Mouse (Mus musculus): Measurements from ENCODE around the gene Fam131c.

The Fam131c gene

DNA sequence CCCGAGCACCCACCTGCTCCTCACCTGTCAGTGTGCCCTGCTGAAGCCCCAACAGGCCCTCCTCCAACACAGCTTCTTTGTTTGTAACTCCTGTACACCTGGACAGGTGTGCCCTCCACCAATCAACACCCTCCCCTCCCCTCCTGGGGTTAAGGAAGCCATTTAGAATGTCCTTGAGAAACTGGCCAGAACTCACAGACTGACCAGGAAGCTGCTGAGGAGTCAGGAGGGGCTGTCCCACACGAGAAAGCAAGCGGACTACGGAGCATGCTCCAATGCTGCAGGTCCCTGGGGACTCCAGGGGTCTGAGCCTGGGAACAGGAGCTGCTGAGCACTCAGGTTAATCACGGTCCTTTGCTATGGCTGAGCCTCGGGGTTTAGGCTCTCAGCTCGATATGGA lies 47.9 kb downstream of the Fam131c start, which contains the start of gene Clcnkb:
TSS of gene Clcnkb (minus strand) at position 91 of the 400 bp plus-strand sequence.
- DNase-seq, result no peak

DNA sequence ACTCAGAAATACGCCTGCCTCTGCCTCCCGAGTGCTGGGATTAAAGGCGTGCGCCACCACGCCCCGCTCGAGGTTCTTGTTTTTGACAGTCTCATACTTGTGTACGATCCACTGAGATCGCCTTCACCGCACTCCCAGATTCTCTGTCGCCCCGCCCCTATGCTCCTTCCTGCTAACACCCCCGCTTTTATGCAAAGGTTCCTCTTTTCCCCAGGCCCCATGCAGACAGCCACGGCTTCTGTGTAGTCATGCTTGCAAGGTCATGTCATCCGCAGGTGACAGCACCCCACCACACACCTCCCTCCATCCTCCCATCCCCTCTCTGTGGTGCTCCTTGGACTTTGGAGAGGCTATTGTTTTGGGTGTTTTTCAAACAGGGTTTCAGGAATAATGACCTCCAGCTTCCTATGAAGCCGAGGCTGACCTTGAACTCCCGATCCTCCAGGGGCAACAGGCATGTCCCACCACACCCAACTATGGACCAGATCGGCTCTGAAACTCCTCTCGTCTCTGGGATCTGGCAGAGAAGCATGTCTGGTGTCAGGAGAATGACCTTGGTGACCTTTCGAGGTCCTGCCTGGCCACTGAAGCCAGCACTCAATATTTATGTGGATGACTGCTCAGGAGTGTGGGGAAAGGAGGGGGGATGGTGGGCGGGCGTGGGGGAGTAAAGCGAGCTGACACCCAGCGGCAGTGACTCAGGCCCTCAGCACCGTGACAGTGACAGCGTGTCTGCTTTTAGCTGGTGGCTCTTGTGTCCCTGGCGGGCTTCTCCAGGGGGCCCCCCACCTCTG lies 51.6 kb downstream of the Fam131c start:
- DNase-seq, result no peak

DNA sequence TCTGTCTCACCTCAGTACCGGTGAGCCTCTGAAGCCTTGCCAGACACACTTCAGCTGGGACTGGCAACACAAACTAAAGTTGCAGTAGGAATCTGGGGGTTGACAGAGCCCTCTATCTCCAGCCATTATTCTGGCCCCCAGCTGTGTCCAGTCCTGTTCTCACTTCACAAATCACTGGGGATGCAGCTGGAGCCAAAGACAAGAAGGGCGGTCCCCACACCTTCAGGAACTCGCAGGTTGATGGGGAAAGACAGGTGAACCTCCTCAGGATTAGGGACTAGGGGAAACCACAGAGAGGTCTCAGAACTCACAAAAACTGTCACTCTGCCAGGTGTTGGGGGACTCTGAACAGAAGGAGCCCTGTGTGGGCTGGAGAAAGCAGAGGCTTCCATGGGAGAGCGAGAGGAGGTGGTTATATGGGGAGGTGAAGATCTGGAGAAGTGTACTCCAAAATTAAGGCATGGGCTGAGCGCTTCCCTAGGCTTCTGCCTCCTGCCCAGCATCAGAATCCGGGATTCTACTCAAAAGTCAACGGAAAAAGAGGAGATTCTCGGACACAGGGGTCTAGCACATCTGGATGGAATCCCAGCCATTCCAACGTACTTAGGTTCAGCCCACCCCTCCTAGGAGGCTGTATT lies 52.3 kb downstream of the Fam131c start, which contains the start of gene Hspb7:
TSS of gene Hspb7 (plus strand) at position 588 of the 638 bp plus-strand sequence.
- no peak for DNase-seq

DNA sequence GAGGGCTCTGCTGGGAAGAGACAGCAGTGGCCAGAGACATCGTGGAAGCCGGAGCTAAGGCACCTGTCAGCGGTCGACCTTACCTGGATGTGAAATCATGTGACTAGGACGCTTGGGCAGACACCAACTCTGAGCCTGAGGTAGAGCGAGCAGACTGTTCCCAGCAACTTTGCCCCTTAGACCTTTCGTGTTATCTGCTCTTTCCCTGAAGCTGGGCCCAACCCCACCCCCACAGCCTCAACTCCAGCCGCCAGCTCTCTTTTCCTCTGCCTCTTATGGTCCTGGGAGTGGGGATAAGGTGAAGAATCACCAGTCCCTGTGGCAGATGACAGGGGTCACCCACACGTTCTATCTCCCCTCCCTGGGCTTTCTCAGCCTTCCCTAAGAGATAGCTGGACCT lies 52.9 kb downstream of the Fam131c start:
- DNase-seq, result no peak

DNA sequence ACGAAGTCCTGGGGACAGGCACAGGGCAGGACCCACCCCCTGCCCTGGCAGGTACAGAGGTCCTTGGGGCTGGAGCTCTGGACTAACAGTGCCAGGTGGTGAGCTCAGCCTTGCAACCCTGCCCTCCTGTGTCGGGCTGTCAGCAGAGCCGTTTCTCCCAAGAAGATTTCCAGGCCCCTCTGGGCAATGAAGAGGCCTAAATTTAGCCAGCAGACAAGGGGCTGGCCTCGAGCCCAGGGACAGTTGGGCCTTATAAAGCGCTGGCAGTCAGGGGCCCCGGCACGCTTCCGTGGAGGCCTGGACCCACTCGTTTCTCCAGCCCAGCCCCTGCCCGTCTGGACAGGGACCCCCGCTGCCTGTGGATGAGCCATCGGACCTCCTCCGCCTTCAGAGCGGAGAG lies 53.4 kb downstream of the Fam131c start:
- no peak for DNase-seq

DNA sequence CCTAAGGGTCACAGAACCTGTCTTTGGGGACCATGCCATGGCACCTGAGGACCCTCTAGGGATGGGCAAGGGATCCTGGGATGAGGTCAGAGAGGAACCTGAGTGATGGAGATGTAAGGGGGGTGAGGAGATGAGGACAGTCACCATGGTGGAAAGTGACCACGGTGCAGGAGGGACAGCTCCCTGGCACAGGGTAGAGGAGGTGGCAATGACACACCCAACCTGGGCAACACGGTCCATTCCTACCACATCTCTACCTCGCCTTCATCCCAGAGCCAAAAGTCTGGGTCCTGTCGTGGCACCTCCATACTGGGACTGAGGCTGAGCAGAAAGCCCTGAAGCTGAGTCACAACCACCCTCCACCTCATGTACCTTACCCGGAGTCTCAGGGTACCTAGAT lies 54.8 kb downstream of the Fam131c start:
- DNase-seq, result no peak

DNA sequence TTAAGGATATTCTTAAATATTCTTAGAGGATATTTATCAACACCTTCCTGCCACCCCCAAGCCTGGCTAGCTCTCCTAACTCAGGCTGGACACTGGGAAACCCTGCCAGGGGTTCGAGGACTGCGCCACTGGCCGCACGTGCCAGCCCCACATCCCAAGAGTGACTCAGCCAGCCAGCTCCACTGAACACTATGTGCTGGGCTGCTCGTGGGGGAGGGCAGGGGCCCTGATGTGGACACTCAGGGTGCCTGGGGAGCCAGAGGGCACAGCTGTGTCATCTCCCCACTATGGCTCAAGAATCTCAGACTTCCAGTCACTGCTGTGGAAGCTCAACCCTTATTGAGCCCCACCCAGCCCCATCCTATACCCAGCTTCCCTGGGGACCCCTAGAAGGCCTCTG lies 55.3 kb downstream of the Fam131c start:
- no peak for DNase-seq

DNA sequence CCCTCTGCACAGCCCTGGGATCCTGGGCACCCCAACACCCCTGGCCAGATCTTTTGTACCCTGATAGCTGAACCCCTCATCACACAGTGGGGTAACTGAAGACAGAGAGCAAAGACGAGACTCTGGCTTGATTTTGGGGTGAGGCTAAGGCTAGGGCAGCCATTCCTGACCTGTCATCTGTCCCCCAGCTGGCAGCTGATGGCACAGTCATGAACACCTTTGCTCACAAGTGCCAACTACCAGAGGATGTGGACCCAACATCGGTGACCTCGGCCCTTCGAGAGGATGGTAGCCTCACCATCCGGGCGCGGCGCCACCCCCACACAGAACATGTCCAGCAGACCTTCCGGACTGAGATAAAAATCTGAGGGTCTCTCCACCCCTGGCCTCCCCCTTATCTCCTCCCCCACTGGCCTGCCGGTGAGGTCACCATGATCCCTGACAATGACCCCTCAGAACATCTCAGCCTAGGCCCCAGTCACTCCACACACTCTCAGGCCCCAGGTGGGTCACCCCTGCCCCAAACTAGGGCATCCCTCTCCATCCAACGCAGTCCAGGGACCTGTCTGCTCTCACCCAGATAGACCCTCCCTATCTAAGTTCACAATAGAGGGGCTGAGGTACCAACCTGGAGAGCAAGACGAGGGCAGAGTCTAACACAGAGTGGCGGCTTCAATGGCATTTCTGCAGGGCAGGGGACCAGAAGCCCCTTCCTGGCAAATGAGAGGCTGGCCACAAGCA lies 55.8 kb downstream of the Fam131c start:
- DNase-seq, result no peak

DNA sequence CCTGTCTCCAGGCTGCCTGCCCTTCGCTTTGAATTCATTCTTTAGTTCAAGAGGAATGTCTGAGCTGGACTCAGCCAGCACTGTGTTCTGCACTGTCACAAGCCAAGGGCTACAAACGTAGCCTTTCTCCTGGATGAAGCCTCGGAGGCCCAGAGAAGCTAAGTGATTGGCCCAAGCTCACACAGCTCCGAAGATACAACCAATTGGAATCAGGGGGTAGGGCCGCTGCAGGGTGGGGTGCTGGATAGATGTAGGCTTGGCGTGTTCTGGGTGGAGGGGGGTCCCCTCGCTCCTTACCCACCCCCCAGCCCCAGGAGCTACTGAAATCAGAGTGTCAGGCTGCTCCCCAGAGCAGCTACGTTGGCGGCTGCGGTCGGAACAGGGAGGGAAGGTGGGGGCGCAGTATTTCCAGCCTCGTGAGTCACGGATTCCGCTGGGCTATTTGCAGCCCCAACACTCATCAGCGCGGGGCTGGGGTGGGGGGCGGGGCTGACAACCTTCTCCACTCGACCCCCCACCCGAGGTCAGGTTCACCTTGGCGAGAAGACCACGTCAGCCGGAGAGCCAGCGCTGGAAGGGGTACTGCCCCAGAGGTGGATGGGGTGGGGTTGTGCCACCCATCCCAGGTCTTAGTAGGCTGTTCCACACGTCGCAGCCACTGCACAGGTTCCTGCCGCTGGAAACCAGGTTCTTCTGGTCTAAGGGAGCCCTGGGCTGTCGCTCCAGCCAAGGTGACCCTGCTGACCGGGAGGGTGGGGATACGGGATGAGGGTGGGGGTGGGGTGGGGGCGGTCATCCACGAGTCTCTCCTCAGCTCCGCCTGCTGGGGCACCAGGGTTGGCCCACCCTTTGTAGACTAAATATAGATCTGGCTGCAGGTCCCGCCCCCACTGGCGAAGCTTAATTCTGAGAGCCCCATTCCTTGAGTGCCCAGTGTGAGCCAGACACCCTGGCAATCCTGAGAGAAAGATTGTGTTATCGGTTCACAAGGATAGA lies 57.8 kb downstream of the Fam131c start:
- DNase-seq, result peak; percentile 63

DNA sequence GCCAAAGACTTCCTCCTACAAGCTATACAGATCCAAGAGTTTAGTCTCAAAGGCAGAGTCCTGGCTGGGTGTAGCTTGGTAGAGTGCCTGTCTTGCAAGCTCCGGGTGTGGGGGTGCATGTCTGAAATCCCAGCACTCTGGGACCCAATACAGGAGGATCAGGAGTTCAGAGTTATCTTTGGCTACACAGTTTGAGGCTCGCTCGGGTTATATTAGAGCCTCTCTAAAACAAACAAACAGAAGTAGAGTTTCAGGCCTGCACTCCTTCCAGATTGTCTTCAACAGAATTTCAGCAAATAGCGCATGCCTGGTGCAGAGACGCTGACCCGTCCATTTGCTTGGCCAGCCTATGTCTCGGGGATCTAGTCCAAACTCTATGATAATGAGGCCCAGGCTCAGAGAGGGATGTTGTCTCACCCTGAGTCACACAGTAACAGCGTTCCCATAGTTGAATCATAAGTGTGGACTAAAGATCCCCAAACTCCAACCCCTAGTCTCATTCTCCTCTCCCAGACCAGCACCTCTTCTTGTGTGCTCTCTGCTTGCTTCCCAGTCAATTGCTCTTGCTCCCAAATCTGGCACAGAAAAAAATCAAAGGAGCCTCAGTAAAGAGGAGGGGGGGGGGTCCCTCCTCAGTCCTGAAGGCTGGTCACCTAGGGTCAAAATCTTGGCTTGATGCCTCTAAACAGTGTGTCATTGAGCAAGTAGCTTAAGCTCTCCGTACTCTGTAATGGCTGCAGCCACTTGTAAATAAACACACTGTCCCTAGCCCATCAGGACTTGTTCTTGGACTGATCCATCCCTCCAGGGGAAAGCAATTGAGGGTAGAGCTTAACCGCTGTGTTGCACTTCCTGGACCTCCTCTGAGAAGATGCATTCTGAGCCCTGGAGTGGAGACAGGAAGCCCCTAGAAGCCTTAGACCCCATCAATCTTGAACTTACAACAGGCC lies 59.1 kb downstream of the Fam131c start:
- DNase-seq, result no peak

DNA sequence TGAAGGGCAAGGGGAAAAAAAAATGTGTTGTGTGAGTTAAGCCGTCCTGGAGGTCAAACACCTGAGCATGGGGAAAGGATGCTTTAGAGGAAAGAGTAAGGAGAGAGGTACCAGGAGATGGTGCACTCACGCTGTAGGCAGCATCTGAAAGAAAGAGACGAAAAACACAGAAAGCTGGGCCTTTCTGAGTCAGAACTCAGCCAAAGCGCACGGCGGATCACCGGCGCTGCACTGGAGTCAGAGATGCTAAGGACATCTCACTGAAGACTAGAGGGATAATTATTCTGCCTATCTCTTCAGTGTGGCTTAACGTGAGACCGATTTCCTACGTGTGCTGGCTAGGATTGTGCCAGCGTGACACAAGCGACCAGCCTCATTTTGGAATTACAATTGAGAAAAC lies 59.9 kb downstream of the Fam131c start:
- no peak for DNase-seq

DNA sequence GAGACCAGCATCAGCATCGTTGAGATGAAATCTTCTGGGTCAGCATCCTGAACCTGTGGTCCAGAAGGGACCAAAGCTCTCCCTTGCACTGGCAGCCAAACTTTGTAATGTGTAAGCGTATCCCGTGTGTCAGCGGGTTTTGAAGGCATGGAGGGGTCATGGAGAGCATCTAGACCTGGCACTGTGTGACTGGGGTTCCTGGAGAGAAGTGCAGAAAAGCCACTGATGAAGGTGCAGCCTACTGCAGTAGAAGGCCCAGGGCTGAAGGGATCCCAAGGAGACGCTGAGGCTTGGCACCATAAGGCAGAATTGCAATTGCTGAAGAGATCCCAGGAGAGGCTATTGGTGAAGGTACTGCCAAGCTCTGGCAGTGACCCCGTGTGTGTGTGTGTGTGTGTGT lies 61.4 kb downstream of the Fam131c start:
- no peak for DNase-seq

DNA sequence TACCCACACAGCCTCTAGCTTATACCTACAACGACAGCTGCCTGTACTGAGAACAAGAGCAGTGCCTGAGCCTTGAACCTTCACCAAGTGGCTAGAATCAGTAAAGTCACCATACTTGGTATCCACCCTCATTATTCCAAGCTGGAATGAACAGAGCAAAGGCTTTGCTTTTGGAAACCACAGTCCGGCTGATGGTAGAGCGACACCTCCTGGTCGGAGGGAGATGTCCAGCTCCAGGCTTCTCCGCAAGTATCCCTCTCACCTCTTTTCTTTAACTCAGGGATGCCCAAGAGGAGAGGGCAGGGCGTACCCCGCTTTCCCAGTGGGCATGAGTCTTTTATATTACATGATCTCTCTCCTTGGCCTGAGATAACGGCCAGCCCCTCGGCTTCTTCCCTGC lies 61.8 kb downstream of the Fam131c start:
- peak; percentile 25 for DNase-seq

DNA sequence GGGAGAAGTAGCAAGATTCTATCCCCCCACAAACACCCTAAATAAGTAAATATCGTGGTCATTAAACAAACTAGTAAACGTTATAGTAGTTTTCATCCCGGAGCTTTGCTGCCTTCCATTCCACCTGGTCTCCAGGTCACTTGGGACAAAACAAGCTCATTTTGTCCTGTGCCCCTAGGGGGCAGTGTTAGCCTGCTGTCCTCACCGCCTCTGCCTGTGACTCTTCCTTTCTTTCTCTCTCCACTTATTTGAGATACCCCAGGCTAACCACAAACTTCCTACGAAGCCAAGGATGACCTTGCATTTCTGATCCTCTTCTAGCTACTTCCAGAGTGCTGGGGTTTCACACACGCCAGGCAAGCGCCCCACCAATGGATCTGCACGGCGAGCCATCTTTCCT lies 63.0 kb downstream of the Fam131c start:
- peak; percentile 52 for DNase-seq

DNA sequence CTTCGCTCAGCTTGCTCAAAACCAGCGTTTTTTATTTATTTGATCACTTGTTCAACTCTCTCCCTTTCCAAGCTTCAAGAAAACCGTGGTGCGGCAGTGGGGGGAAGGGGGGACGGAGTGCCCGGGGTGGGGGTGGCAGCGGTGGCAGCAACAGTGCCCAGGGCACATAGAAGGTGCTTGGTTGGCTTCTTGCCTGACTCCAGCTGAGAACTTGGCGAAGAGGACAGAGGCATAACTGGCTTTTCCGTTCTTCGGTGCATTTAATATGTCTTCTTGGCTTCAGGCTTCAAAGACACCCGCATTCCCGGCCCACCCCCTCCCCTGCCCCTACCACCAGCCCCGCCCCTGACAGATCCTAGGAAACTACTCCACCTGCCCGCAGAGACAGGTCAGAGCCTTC lies 64.6 kb downstream of the Fam131c start:
- no peak for DNase-seq

DNA sequence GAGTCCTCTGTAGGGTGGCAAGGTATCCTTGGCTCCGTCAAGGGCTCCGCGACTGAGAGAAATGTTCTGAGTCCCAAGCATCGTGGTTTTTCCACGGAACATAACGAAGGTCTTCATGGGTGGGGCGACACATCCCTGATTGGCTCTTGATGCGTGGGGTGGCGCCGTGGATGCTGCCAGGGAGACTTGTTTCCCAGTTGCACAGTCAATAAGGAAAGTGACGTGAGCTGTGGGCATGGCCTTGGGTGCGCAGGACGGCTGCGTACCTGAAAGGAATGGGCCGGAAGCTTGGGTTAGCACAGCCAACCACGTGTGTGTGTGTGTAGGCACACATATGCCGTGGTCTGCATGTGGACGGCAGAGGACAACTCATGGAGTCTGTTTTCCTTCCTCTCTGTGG lies 65.2 kb downstream of the Fam131c start:
- DNase-seq, result no peak

Measured in right cerebral cortex, postnatal 4 days (tissue).